Mouse (Mus musculus) lung, adult 2 months (tissue): ENCODE measurements around the gene Pum1.

Experiments used
- CTCF ChIP-seq: fragments of 200-500 bp; IDR thresholded peaks from 2 replicates; pipeline ENCODE4 v1.5.1; 2011; ENCODE audit warnings: mild to moderate bottlenecking, low read length, control low read depth; ENCODE audit not compliant: insufficient read depth
- POLR2A ChIP-seq: fragments of 200-500 bp; IDR thresholded peaks from 2 replicates; pipeline ENCODE4 v1.6.1; 2011; ENCODE audit warnings: low read depth, mild to moderate bottlenecking, control low read depth, low read length, borderline replicate concordance; ENCODE audit errors: extremely low read depth

DNA sequence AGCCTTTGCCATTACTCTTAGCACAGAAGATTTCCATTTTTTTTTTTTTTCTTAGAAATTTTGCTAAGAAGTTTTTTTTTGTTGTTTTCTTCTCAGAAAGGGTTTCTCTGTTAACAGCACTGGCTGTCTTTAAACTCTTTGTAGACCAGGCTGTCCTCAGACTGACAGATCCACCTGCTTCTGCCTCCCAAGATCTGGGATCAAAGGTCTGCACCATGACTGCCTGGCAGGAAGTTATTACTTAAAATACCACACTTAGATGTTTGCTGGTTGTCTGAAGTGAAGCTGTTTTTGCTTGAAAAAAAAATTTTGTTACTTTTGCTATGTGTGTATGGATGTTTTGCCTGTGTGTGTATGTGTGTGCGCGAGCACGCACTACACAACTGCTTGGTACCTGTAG, 40.5 kb downstream of the Pum1 start:
- TF ChIP-seq CTCF = no peak
- no peak for TF ChIP-seq POLR2A
